Mouse (Mus musculus) neural tube, embryonic 14.5 days (tissue): Measurements from ENCODE around the gene Zfp369. TPM values are rescaled to one million over a fixed set of nuclear protein-coding genes. Genes with fewer than 3 reads are reported as not detected.
"Not testable (repeated sequence)": the region's sequence is repeated elsewhere in the genome, so short reads cannot be mapped to it uniquely, and the experiment has no call there.

Source experiments
- ATAC-seq: fragments of 200-750 bp; cut with Nextera tagmentation; 2 replicates; pipeline ENCODE4 v1.8.0; 2017; ENCODE audit warnings: low read depth, mild to moderate bottlenecking, moderate TSS enrichment, moderate library complexity
- H3K27ac ChIP-seq: fragments of 300-500 bp; sonication (generic); 2 replicates; pipeline ENCODE4 v1.5.1; 2014; ENCODE audit warnings: low read depth, mild to moderate bottlenecking, control low read depth, low read length, moderate library complexity, mixed read lengths
- H3K27me3 ChIP-seq: fragments of 300-500 bp; sonication (generic); 2 replicates; pipeline ENCODE4 v1.6.1; 2014; ENCODE audit warnings: low read length; ENCODE audit not compliant: control insufficient read depth, insufficient read depth
- H3K36me3 ChIP-seq: fragments of 300-500 bp; sonication (generic); 2 replicates; pipeline ENCODE4 v1.6.1; 2014; ENCODE audit warnings: low read length, mixed read lengths; ENCODE audit not compliant: control insufficient read depth, insufficient read depth
- H3K4me1 ChIP-seq: fragments of 300-500 bp; sonication (generic); 2 replicates; pipeline ENCODE4 v1.6.1; 2014; ENCODE audit warnings: low read length; ENCODE audit not compliant: control insufficient read depth, insufficient read depth
- H3K4me2 ChIP-seq: fragments of 300-500 bp; sonication (generic); 2 replicates; pipeline ENCODE4 v1.6.1; 2014; ENCODE audit warnings: mild to moderate bottlenecking, low read depth, low read length, control low read depth
- H3K4me3 ChIP-seq: fragments of 300-500 bp; sonication (generic); 2 replicates; pipeline ENCODE4 v1.5.1; 2014; ENCODE audit warnings: low read depth, low read length, control low read depth, mixed read lengths
- H3K9ac ChIP-seq: fragments of 300-500 bp; sonication (generic); replicated peaks from 2 replicates; pipeline ENCODE4 v1.6.1; 2014; ENCODE audit warnings: low read depth, mild to moderate bottlenecking, control low read depth, low read length, mixed read lengths
- H3K9me3 ChIP-seq: fragments of 300-500 bp; sonication (generic); 2 replicates; pipeline ENCODE4 v1.6.1; 2016; ENCODE audit warnings: low read length; ENCODE audit not compliant: control insufficient read depth
- WGBS: fragments of 180-500 bp; shearing (Covaris S2); extraction: QIAGEN DNeasy Blood & Tissue Kit; methylation state at CpG from one replicate; pipeline ENCODE4 v1.1.7; 2014; 5-methylcytosine and 5-hydroxymethylcytosine counted together
- polyA plus RNA-seq: library from polyadenylated mRNA; unstranded; fragments of >200 nt; fragmentation: Nextera tagmentation; extraction: Ambion mirVana; gene quantifications from 2 replicates; pipeline ENCODE4 v1.2.1, GENCODE M21; 2014

The Zfp369 gene
- polyA plus RNA-seq, 1 experiment from 2014 or later: 26.2 TPM

- 52% methylated on average over 5 of the region's 5 CpGs for WGBS
These were observed 69.9 kb downstream of the Zfp369 start for GRCm38 (mm10) chr13:65348501-65348900.

GRCm38 (mm10) chr13:65351768-65352167 is 73.2 kb downstream of the Zfp369 start:
- not testable (repeated sequence) for H3K9me3 ChIP-seq

More at GRCm38 (mm10) chr13:65348501-65348900, 69.9 kb downstream of the Zfp369 start:
- H3K27ac ChIP-seq, H3K9me3 ChIP-seq, H3K27me3 ChIP-seq, H3K4me2 ChIP-seq, ATAC-seq, H3K36me3 ChIP-seq, H3K4me3 ChIP-seq, H3K4me1 ChIP-seq, H3K9ac ChIP-seq: not testable (repeated sequence)

More at GRCm38 (mm10) chr13:65351768-65352167, 73.2 kb downstream of the Zfp369 start:
- not testable (repeated sequence) for H3K36me3 ChIP-seq, H3K4me1 ChIP-seq, ATAC-seq, H3K9ac ChIP-seq, H3K27me3 ChIP-seq, H3K27ac ChIP-seq
- WGBS: 8% methylated on average over 30 of the region's 33 CpGs
- Histone ChIP-seq H3K4me2 (peak overlapping the region; percentile 33), H3K4me3 (0 out of 2 replicates have a peak overlapping the region, but pooled peaks have one; percentile 3)

Other genes with a start within 250 kb of the Zfp369 start
- gene Spata31d1c, start 245.8 kb upstream of the Zfp369 start, polyA plus RNA-seq: 0.08 TPM in 1 of 2 replicates, not detected in the other
- gene Prss47, start 226.1 kb upstream of the Zfp369 start, polyA plus RNA-seq: not detected in 2 replicates
- gene Mfsd14b, start 165.8 kb upstream of the Zfp369 start, polyA plus RNA-seq: 33.4 and 33.7 TPM in 2 replicates
- not detected in 2 replicates for gene Olfr465-ps1, start 140.7 kb upstream of the Zfp369 start, polyA plus RNA-seq
- gene Olfr466, start 128.6 kb upstream of the Zfp369 start, polyA plus RNA-seq: not detected in 2 replicates
- gene Nlrp4f, start 72.8 kb upstream of the Zfp369 start, polyA plus RNA-seq: 0.27 and 0.63 TPM in 2 replicates
- 0.52 and 0.56 TPM in 2 replicates for gene Gm10775, start 19.3 kb upstream of the Zfp369 start, polyA plus RNA-seq
- gene Gm10139, start 233.9 kb downstream of the Zfp369 start, polyA plus RNA-seq: not detected in 2 replicates